Mouse (Mus musculus) spleen, embryonic (tissue): Measurements from ENCODE around the gene Lbp.

Experiments used
- CTCF ChIA-PET: fragments of 350-600 bp; sonication (Branson Sonifier 250); formaldehyde crosslinking; loops from one replicate; lab custom pipeline; 2022; lab: Charles Lee

Gene Lbp

DNA sequence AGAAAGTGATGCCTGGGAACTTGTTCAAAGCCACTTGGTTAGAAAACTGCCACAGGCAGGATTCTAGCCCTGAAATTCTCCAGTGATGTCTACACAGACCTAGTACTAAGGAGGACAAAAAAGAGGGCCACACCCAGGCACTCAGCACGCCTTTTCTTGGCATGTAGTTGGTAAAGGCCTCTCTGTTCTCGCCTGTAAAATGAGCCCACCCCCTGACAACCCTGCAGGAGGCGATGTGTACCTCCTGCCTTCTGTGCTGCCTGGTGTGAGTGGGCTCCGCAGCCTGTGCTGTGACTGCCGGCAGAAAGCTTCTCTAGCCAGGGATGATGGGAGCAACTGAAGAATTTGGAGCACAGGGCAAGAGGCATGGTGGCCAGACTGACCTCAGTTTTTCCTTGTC is 2.0 kb downstream of the Lbp start:
- CTCF ChIA-PET = no interaction called here

DNA sequence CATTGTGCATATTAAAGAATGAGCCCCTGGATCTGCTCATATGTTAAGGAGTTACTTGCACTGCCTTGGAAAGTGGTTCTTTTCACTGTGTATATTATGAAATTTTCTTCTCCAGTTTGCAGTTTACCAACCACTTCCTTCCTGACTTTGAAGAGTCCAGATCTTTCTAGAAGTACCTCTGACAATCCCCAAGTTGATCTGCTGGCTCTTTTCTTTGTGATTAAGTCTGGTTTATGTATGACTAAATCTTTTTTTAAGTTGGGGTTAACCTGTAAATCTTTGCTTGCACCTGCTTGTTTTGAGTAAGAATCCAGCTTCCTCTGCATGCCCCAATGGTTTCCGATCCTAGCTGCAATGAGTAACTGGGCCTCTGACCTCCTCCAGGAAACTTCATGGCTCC is 6.8 kb downstream of the Lbp start:
- CTCF ChIA-PET = no interaction called here

DNA sequence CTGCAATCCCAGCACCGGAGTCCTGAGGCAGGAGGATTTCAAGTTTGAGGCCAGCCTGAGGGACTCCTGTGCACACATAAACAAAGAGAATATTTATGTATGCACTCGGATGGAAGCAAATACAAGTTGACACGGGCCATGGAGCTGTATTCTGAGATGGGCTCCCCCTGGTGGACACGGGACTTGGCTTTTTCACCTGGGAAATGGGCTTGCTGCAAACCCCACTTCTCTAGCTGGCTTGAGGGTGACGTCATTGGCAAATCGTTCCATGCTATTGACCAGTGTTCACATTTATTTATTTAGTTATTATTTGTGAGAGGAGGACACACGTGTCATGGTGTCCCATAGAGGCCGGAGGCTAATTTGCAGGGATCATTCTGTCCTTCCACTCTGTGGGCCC is 10.1 kb downstream of the Lbp start:
- CTCF ChIA-PET = no interaction called here

DNA sequence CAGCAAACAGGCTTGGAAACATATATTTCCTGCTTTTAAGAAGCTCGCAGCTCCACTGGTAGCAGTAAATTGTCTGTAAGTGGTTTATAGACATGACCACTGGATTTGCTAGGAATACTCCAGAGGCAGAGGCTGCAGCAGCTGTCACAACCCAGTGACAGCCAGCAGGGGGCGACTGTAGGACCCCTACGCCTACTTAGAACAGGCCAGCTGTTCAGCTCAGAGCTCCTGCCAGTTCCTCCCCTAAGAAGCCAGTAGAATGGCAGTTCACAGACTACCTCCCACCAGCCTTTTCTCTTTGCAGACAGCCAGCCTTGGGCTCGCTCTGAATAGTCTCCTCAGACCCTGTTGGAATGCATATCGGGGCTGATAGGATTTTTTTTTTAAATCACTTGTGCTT is 10.7 kb downstream of the Lbp start:
- CTCF ChIA-PET = no interaction called here

DNA sequence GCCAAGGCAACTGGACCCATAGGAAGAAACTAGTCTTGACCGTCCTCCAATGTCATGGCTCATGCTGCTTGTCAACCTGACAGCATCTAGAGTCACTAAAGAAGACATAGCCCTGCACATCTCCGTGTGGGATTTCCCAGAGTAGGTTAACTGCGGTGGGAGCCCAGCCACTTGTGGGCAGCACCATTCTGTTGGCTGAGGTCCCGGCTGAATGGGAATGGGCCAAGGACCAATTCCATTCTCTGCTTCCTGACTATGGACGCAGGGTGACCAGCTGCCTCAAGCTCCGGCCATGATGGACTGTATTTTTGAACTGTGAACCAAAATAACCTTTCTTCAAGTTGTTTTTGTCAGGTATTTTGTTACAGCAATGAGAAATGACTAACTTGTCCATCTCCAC is 15.3 kb downstream of the Lbp start:
- CTCF ChIA-PET = no interaction called here

DNA sequence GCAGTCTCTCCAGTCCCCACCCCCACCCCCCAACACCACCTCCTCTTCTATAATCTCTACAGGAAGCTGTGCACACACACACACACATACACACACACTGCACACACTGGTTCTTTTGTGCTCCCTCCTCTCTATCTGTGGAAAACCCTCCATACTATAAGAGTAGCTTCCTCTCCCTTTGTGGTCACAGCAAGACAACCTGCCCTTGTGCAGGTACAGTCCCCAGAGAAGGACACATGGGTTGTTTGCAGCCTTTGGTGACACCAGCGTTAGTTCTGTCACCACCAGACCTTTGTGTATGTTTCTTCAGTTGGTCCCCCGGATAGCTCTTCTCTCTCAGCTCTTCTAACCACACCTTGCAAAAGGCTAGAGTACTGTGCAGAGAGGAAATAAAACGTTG is 16.6 kb downstream of the Lbp start:
- CTCF ChIA-PET = no interaction called here

DNA sequence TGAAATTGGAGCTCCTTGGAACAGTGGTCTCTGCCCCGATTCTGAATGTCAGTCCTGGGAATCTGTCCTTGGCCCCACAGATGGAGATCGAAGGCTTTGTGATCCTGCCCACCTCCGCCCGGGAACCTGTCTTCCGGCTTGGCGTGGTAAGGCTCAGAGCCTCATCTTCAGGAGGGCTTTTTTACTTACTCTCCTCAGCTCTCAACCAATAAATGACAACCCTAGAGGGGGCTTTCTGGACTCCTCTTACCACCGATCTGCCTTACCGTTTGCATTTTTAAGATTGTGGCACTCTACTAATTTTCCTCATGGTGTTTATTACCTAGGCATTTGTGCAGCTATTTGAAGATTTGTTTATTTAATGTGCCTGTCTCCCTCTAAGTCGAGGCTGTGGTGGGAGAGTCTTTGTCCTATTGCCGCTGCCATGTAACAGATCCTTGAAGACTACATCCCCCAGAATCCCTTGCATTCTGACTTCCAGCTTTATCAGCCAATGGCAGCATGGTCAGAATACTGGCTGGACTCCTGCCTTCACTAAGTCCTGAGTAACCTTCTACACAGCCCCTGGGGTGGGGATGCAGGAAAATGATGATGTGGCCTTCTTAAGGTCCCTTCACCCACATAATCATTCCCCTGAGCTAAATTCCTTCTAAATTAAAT is 18.4 kb downstream of the Lbp start:
- CTCF ChIA-PET = interaction anchor here (0.6 kb wide), 1 partner anchor 114 kb away, joined by 3 read pairs; no protein-coding TSS in a partner anchor

DNA sequence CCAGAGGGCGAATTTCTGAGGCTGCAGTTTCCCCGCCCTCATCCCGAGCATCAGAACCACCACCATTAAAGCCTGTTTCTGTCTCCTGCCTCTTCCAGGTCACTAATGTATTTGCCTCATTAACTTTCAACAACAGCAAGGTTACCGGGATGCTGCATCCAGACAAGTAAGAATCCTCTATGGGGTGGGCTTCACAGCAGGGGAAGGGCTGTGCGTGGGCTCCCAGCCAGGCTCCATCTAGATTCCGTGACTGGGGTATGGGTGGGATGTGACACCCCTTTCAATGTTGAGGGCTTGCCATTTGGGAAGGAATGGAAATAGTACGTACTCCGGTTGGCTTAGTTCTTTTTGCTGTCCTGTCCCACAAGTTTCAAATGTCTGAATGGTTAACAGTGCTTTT is 19.3 kb downstream of the Lbp start:
- CTCF ChIA-PET = no interaction called here

DNA sequence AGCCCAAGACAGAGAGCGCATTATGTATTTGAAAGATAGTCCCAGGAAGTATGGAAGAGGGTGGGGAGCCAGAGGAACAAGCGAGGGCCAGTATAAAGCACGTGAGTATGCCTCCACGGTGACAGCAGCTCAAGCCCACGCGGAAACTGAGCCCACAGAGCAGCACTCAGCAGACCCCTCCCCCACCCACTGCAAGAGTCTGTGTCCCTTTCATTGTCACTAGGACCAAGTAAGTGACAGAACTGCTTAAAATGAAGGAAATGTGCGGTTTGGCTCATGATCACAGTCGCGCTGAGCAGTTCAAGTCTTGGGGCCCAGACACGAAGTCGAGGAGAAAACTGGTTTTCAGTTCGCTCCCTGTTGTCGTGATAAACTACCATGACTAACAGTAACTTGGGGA is 28.1 kb downstream of the Lbp start:
- CTCF ChIA-PET = no interaction called here

DNA sequence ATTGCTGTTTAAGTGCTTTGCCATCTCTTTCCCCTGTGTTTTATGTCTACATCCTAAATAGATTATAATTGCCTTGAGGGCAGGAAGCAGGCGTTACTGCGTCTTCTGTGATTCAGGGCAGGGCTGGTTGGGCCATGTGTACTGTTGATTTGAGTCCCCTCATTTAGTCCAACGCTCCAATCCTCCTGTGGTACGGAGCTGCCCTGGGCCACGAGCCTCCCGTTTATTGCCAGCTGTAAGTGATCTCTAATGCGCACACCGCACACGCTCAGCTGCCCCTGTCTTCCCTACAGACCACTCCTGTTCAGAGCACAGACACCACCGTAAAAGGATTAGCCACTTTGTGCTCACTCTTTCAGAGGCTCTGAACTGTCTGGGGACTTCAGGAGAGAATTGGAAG is 31.4 kb downstream of the Lbp start:
- CTCF ChIA-PET = no interaction called here

DNA sequence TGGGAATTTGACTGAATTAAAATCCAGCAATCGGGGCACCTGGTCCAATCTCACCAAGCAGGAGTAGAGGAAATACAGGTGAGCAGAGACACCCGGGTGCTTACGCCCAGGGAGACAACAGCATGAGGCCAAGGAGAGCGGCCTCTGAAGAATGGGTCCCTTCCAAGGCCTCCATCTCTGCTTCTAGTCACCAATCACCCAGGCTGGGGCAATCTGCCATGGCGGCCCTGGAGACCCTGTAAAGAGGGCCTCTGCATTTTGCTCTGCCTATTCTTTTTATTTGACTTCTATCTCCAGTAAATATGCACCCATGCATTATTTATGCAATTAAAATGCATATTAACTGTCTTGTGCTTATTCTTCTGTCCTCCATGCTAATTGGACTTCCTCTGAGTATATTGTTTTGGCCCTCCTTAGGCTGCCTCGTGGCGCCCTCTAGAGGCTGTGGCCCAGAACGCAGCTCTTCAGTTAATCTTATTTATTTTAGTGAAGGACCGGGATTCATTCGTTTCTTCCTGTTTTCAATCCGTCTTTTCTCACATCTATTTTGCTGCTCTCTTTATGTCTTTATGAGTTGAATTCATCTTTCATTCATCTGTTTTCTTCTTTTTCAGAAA is 33.8 kb downstream of the Lbp start:
- CTCF ChIA-PET = no interaction called here

DNA sequence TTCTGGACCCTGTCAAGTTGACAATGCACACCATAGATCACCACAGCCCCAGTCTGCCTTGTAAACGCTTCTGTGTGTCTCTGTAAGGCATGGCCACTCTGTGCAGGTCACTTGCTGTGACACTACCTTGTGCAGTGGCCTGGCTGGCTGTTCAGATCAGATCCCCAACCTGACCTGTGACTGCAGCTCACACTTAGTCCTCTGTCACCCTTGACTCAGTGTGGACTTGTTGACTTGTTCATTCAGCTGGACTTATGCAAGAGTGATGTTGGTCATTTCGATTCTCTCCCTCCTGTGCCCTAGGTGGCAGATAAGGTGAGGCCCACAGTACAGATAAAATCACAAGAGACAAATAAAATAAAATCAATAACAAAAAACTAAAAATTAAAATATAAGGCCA is 35.0 kb downstream of the Lbp start:
- CTCF ChIA-PET = no interaction called here

DNA sequence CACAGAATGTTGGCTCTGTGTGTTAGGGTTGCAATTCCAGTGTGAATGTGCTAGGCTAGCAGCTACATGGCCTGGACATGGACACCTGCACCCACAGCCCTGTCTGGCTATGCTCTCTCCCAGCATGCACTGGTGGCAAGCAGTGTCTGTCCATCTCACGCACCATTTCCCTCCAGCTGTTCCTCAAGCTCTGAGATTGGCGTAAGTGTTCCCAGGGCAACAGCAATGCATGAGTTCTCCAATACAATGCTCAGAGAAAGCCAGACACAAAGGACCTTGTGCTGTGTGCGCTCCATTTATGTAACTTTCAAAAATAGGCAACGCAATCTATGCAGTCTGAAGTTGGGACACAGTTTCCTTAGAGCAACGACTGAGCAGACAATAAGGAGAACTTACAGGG is 37.2 kb downstream of the Lbp start:
- CTCF ChIA-PET = interaction anchor here (0.5 kb wide), 1 partner anchor 70 kb away, joined by 23 read pairs; no protein-coding TSS in a partner anchor

DNA sequence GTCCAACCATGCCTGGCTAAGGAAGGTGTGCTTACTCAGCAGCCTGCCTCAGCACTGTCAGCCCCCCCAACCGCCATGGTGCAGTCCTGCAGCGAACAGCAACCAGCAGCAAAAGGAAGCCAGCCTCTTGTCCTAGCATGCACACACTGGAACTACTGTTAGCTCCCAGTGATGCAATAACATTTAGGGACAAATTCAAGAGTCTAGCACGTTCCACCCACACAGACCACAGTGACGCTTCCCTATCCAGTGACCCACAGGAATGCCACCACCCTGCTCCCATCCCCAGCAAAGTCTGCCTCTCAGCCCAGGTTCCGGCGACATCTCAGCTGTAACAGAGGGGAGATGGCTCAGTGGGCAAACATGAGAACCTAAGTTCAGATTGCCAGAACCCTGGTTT is 40.2 kb downstream of the Lbp start:
- CTCF ChIA-PET = no interaction called here

DNA sequence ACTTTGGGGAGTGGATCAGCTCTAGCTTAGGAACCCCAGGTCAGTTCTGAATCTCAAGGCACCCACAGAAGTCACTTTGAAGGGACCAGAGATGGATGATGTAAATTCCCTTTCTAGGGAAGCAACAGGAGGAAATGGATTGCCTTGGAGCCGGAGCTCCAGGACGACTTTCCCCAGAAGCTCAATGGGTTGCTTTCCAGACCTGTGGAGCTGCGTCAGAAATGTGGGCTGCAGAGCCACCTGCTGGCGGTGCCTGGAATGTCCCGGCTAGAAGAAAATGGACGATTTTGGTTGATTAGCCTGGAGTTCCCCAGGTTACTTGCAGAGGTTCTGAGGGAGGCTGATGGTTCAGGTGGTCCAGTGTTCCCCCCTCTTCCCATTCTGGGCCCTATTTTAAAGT is 41.6 kb downstream of the Lbp start:
- CTCF ChIA-PET = no interaction called here

DNA sequence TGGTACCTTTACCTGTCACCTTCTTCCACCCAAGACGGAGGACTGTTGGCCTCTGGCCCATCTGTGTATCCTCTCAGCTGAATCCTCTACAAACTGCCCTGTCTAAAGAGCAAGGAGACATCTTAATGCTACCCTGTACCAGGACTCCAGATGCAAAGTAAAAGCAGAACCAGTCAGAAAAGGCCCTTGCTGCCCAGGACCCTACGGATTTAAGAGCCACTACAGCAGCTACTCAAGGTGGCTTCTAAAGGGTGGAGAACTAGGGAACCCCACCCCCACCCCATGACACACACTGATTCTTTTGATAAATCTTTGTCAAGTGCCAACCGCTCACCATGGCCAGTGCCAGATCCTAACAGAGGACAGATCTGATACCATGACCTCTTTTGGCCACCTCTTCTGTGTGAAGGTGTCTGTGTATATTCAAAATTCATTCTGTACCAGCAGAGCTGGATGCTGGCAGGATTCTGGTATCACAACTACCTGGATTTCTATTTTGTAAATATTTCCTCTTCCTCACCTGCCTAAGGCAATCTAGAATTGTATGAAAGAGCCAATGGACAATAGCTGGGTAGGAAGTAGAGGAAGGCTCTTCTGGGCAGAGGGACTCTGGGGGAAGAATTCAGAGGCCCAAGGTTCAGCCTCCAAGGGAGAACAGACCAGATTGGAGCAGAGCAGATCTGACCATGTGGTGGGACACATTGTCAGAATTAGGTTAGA is 46.7 kb downstream of the Lbp start:
- CTCF ChIA-PET = no interaction called here

DNA sequence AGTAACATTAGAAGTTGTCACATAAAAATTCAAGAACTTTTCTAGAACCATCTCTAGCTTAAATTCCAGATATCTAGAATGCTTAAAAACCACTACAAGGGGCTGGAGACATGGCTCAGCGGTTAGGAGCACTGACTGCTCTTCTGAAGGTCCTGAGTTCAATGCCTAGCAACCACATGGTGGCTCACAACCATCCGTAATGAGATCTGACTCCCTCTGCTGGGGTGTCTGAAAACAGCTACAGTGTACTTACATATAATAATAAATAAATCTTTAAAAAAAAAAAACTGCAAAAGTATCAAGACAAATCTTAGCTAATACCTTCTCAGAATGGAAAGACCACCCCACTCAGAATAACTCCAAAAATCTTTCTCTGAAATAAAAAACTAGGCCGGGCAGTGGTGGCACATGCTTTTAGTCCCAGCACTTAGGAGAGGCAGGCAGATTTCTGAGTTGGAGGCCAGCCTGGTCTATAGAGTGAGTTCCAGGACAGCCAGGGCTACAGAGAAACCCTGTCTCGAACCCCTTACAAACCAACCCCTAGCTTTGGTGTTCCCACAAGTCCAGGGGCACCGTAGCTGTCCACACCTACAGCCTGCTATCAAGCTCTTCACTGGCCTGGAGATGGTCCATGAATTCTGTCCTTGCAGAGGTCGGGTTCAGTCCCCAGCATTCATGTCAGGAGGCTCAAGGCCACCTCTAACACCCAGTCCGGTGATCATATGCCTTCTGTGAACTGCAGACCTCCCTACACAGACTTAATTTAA is 48.2 kb downstream of the Lbp start:
- CTCF ChIA-PET = no interaction called here

DNA sequence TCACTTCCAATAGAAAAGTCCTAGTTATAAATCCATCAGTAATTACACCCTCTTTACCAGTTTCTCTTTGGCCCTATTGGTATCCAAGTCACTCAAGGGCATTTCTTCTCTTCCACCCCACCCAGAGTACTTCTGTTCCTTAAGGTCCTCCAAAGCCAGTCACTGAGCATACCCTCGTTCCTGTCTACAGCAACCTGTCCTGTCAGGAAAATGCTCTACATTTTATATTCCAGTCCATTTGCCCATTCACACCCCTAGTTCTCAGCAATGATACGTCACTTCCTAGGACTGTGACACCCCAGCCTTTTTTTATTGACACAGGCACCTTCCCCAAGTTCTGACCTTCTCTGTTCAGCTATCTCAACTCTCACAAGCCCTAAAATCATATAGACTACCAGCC is 48.9 kb downstream of the Lbp start:
- CTCF ChIA-PET = no interaction called here

DNA sequence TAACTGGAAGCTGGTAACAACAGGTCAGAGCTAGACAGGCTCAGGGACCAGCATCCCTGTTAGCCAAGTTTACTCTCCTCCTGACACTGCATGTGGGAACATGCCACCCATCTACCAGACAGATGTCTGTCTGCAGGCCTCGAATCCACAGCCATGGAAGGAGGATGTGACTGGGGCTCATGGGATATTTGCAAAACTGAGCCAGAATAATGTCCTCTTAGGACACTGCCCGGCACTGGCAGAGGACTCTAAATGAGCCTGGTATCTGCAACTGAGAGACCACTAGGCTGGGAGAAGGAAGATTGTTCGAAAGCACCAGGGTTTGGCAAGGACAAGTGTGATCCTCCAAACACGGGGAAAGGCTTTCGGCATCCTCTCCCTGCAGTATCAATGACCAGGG is 49.8 kb downstream of the Lbp start:
- CTCF ChIA-PET = interaction anchor here (0.6 kb wide), 1 partner anchor 63 kb away, joined by 3 read pairs; no protein-coding TSS in a partner anchor

DNA sequence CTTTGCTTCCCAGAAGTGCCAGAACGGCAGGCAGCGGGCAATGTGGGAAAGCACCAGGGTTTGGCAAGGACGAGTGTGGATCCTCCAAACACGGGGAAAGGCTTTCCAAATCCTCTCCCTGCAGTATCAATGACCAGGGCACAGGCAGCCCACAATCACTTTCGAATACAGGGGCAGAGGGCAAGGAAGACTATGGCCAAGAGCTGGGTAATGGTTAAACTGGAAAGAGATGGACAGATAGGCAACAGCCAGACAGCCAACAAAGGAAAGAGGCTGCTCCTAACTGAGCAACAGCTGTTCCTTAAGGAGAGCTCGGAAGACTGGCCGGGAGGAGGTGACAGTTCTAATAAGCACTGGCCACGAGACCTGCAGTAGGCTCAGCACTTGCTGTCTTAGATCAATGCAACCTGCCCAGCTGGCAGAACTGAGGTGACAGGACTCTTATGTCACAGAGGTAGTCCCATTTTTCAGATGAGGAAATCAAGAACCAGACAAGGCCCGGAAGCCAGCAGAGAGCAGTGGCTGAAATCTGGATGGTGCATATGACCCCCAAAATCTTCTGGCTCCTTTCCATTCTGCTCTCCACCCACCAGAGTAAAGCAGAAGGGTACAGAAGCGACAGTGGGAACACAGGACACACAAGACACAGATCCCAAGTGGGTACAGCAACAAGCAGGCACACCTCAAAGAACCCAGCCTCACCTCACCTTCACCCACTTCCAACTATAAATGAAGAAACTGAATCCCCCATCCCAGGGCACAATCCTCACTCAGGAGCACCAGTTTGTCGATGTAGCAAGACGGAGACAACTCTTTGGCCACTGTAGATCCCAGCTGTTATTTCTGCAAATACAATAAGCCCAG is 53.7 kb downstream of the Lbp start:
- CTCF ChIA-PET = interaction anchor here (0.8 kb wide), 1 partner anchor 10 kb away, joined by 4 read pairs; no protein-coding TSS in a partner anchor
